Mouse (Mus musculus) layer of hippocampus, adult 9-10 months (tissue): Measurements from ENCODE around the gene Ppp6r2.

Source experiments
- DNase-seq: peaks from one replicate; pipeline ENCODE4 v3.0.0; 2022; ENCODE audit warnings: low spot score

Gene Ppp6r2

GRCm38 (mm10) chr15:89313359-89313758 lies 102.0 kb downstream of the Ppp6r2 start:
- no peak for DNase-seq

DNA sequence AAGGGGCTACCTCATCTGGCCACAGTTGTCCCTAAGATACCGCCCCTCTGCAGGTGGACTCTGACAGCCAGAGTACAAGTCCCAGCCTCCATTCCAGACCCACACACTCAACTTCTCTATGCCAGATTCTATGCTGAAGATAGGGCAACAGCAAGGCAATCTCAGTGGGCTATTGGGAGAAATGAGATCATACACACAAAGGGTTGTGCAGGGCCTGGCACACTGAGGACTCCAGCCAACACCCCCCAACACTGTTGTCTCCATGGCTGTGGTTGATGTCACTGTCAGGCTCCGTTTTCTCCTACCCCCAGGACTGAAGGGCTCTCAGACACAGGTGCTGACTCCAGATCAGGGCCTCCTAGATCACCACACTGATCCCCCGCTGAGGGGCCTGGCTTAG lies 102.8 kb downstream of the Ppp6r2 start:
- DNase-seq: no peak

DNA sequence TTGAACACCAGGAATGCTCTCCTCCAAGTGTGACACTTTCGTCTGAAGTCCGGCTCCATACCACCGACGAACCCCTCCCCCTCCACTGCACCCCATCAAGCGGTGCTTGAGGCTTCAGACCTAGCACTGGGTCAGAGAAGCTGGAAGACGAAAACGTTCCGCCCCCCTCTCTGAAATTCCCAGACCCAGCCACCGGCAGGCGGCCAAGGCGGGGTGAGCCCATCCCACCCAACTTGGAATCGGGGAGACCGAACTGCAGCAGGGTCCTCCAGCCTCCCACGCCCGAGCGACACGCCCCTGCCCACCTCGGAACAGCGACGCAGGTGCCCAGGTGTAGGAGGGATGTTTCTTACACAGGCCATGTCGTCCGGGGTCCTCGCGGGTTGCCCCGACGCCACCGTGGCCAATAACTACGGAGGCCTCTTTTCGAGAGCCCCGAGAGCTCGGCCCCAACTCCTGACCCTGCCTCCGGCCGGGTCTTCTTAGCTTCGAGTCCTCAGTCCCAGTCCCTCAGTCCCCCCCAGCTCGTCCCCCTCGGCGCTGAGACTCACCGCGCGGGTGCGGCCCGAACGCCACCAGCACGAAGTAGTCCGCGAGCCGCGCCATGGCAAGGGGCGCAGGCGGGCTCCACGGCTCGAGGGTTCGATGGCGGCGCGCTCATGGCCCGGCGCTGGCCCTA lies 103.3 kb downstream of the Ppp6r2 start:
- no peak for DNase-seq

DNA sequence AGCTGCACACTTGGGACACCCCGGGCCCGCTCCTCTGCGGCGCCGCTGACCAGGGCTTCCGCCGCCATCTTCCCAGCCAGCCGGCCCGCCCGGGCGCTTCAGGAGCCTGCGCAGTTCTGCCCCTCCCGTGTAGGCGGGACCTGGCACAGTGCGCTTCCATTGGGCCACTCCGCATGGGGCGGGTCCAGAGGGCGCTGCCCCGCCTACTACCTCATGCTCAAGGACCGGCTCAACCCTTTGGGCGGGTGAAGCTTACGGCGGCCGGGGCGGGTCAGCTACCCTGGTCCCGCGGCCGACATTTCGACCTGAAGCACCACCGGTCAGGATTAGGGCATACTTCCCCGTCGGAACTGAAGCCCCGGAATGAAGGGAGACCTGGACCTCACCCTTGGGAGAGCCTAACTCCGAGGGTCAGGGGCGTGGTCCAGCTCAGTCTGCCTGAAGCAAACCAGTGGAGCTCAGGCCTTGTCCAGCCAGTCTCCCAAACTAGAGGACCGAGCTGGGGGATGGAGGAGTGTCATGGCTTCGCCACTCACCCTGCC lies 103.9 kb downstream of the Ppp6r2 start, which contains the start of gene Sbf1:
Gene Sbf1, minus strand, starts transcription at position 122 of the 542 bp plus-strand sequence.
- DNase-seq: peak; percentile 90

DNA sequence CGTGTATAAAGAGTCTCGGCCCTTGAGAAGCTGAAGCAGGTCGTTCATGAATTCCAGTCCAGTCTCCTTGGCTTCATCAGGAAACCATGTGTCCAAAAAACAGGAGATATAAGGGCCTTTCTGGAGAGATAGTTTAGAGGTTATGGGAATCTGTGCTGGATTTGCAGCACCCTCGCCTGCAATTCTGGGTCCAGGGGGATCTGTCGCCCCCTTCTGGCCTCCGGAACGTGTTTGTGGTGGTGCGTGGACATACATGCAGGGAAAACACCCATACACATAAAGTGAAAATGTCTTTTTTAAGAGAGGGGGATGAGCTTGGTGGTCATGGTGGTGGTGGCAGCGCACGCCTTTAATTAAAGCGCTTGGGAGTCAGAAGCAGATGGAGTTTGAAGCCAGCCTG lies 104.8 kb downstream of the Ppp6r2 start:
- no peak for DNase-seq

DNA sequence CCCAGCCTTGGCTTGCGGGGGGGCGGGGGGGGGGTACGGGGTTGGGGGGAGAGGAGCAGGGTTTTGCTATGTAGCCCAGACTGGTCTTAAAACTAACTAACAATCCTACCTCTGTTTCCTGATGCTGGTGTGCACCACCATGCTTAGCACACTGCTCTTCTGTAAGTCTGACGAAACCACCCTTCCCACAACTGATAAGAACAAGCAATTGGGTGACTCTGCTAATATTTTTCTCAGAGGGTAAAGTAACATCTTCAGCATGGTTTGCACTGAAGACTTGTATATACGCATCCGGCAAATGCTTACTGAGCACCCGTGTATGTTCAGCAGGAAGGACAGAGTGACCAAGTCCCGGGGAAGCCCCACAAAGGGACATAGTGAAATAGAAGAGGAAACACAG lies 109.9 kb downstream of the Ppp6r2 start:
- no peak for DNase-seq

GRCm38 (mm10) chr15:89322670-89323522 lies 111.5 kb downstream of the Ppp6r2 start, which contains the start of gene Adm2:
TSS of gene Adm2 (plus strand) at chr15:89322720.
- no peak for DNase-seq

DNA sequence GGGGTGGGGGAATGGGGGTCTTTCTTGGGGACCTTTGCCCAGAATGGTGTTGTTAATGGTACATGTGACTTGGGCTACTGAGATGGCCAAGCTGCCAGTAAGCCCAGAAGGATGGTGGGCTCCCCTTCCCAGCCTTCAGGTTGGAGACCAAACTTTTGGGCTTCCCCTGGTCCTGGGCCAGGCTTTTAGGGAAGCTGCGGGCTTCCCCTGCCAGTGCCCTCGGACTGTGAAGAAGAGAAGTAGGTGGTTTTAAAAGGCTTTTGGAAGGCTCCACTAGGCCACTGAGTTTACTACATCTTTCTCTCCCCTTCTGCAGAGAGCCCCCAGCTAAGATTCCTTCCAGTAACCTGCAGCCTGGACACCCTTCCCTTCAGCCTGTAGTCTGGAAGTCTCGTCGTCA lies 112.3 kb downstream of the Ppp6r2 start:
- no peak for DNase-seq

DNA sequence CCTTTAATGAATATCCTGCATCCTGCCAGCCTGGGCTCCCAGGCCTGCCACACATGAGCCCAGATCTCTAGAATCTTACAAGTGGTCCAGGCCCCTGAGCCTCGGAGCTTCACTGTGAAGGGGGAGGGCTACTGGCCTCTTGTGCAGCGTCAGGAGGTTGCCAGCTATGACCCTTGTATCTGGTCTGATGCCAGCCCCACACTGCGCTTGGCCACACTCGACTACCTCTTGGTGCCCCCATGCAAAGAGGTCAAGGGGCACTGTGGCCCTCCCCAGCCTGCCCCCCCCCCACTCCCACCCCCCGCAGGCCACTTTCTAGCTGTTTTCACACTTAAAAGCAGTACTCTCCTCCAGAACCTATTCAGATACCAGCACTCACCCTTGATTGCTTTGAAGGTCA lies 115.1 kb downstream of the Ppp6r2 start:
- DNase-seq: no peak

GRCm38 (mm10) chr15:89334271-89334670 lies 122.9 kb downstream of the Ppp6r2 start, which contains the start of gene Miox:
TSS of gene Miox (plus strand) at chr15:89334398.
- DNase-seq: no peak

DNA sequence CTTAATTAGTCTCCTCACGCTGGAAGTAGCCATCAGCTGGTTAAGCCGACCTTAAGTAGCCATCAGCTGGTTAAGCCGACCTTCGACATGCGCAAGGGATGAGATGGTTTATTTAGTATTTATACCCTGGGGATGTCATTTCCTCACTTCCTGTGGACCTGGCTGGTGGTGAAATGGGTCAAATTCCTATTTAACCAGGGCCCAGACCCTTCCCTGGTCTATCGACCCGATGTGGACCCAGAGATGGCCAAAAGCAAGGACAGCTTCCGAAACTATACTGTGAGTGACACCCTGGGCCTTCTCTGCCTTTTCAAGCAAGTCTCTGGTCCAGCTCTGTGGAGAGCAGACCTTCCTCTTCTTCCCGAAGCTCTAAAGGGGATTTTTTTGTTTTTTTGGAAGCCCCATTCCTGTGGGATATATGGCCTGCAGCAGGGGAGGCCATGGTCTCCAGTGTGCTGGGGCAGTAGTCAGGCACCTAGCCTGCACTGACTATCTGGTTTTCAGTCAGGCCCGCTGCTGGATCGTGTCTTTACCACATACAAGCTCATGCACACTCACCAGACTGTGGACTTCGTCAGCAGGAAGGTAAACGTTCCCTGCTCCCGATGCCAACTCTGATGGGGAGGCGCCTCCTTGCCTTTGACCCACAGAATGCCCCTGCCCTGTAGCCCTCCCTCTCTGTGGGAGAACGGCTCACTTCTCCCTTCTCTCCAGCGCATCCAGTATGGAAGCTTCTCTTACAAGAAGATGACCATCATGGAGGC lies 123.6 kb downstream of the Ppp6r2 start:
- DNase-seq: no peak

- DNase-seq: no peak
Measured at GRCm38 (mm10) chr15:89336422-89336821, 125.1 kb downstream of the Ppp6r2 start.
